Mouse (Mus musculus): Measurements from ENCODE around the gene Trmt10a.

Gene Trmt10a

GRCm38 (mm10) chr3:138143315-138144059 lies at the start of gene Trmt10a:
Trmt10a (plus strand) TSS chr3:138143448.
- in situ Hi-C loops (cut with MboI; ENCODE audit: low sequenced_read_pairs), result loop anchor here (5.0 to 10.0 kb wide), 2 partner anchors 151 to 369 kb away; no protein-coding TSS in a partner anchor

GRCm38 (mm10) chr3:138095301-138095700 lies 47.9 kb upstream of the Trmt10a start:
- in situ Hi-C loops (cut with MboI; ENCODE audit: low sequenced_read_pairs), result no loop called here

DNA sequence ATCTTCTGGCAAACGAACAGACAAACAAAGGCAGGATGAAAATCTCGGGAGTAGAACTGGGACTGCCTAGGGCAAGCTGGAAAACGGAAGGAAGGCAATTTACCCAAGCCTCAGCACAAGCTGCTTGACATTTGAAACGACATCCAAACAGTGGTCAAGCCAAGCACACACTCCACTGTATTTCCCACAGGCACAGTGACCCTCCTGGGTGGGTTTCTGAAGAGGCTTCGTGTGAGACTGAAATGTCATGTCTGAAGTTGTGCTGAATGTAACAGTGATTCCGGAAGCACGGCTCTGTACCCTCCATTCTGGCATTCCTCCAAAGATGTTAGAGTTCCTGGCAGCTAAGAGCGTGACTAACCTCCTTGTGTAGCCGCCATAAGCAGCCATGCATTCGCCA lies 47.5 kb upstream of the Trmt10a start:
- in situ Hi-C loops (cut with MboI; ENCODE audit: low sequenced_read_pairs), result no loop called here

- in situ Hi-C loops (cut with MboI; ENCODE audit: low sequenced_read_pairs), result no loop called here
Observed at GRCm38 (mm10) chr3:138096263-138097028, 46.8 kb upstream of the Trmt10a start.

GRCm38 (mm10) chr3:138097718-138098117 lies 45.5 kb upstream of the Trmt10a start:
- in situ Hi-C loops (cut with MboI; ENCODE audit: low sequenced_read_pairs), result no loop called here

GRCm38 (mm10) chr3:138101936-138102335 lies 41.3 kb upstream of the Trmt10a start:
- in situ Hi-C loops (cut with MboI; ENCODE audit: low sequenced_read_pairs), result no loop called here

DNA sequence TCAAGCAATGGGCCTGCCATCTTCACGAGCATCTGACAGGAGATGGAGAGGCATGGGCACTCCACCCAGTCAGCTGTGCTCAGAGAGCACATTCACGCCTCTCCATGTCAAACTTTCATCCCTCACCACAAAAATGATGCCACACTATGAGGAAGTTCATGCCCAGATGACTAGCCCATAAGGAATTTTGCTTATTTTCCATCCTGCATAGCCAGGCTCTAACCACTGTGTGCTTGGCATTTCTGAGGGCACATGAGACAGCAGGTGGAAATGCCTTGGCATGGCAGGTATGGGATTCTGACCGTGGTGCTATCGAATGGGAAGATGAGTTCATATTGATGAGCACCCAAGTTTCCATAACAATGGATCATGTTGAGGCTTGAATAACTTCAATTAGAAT lies 39.6 kb upstream of the Trmt10a start:
- in situ Hi-C loops (cut with MboI; ENCODE audit: low sequenced_read_pairs), result no loop called here

GRCm38 (mm10) chr3:138105056-138105455 lies 38.2 kb upstream of the Trmt10a start:
- in situ Hi-C loops (cut with MboI; ENCODE audit: low sequenced_read_pairs), result no loop called here

GRCm38 (mm10) chr3:138106887-138107286 lies 36.4 kb upstream of the Trmt10a start:
- in situ Hi-C loops (cut with MboI; ENCODE audit: low sequenced_read_pairs), result no loop called here

DNA sequence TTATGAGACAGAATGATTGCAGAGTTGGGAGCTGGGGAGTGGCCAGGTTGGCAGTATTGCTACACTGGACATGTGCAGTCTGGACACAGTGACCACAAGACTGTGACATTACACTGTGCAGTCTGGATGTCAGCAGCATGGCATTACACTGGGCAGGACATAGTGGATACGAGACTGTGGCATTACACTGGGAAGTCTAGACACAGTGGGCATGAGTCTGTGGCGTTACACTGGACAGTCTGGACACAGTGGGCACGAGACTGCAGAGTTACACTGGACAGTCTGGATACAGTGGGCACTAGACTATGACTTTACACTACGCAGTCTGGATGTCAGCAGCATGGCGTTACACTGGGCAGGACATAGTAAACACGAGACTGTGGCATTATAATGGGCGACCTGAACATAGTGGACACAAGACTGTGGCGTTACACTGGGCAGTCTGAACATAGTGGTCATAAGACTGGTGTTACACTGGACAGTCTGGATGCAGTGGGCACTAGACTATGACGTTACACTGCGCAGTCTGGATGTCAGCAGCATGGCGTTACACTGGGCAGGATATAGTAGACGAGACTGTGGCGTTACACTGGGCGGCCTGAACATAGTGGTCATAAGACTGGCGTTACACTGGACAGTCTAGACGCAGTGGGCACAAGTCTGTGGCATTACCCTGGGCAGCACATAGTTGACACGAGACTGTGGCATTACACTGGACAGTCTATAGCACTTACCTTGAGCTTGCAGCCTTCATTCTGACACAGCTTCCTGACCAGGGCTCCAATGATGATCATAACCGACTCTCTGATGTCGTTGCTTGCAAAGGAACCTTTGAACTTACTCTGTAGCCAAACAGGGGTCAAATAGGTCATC lies 32.1 kb upstream of the Trmt10a start:
- in situ Hi-C loops (cut with MboI; ENCODE audit: low sequenced_read_pairs), result no loop called here

DNA sequence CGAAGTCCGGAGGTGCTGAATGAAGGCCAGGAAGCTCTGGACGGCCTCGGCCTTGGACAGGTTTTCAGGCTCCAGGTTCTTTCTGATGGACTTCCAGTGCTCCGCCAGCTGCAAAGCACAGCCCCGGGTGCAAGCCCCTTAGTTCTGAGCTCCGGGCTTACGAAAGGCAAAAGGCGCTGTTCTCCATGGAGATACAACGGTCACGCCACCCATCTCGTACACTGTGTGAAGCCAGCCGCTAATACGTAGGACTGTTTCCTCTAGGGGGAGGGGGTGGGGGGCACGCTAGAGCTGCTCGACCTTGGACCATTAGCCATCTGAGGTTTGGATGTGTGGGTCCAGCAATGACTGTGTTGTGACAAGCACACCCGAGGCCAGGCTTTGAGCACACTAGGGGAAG lies 29.1 kb upstream of the Trmt10a start:
- in situ Hi-C loops (cut with MboI; ENCODE audit: low sequenced_read_pairs), result no loop called here

GRCm38 (mm10) chr3:138116871-138117270 lies 26.4 kb upstream of the Trmt10a start:
- in situ Hi-C loops (cut with MboI; ENCODE audit: low sequenced_read_pairs), result no loop called here

DNA sequence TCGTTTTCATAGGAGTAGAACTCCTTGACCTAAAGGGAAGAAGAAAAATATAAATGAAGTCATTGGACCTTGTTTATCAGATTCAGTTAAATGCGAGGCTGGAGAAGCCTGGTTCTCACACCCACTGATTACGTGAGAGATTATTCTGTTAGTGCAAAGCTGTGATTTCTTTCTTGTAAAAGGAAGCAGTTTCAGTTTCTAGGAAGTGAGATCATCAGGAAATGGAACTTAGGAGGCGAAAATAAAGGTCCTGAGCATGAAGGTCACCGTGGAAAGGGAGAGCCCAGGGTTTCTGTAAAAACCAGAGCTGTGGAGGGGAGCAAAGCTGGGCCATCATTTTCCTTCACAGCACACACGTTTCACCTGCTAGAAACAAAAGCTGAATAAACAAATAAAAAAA lies 24.9 kb upstream of the Trmt10a start:
- in situ Hi-C loops (cut with MboI; ENCODE audit: low sequenced_read_pairs), result no loop called here

DNA sequence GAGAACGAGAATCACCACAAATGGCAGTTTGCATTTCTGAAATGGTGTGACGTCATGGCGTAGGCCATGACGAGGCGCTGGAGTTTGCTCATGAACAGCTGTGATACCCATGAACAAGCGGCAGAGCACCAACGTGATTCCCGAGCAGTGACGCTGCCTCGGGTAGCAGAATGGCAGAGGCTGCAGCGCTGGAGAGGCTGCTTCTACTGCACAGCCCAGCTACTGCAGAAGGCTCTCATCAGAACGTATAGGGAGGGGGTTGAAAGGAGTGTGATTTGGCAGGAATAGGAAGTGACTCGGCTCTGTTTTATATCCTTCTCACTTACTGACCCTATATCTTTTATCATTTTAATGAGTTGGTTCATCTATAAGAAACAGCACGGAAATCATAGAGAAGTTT lies 24.4 kb upstream of the Trmt10a start:
- in situ Hi-C loops (cut with MboI; ENCODE audit: low sequenced_read_pairs), result no loop called here

DNA sequence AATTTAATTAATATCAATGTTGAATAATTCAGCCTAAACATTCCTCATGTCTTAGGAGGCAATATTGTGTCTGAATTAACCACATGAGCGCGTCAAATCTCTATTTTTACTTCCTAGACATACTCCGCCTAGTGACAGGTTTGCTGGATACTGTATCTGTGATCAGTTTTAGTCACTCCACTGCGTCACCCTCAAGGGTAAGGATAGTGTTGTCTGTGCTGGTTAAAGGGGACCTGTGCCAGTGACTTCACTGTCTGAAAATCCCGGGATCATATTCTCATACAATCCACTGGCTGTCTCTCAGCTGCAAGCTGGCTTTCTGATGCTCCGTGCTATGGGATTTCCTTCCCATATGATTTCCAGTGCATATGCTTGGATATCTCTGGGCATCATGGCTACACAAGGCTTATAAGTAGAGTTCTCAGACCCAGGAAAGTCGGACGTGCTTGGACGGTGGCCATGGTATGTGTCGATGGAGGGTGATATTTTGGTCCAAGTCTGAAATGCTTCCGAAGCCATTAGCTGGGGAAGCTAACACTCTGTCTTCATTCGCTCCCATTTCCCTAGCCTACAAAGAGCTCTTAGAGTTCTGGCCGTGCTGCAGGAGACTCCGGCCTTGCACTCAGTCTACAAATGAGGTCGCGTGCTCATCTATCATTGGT lies 23.7 kb upstream of the Trmt10a start:
- in situ Hi-C loops (cut with MboI; ENCODE audit: low sequenced_read_pairs), result no loop called here

- in situ Hi-C loops (cut with MboI; ENCODE audit: low sequenced_read_pairs), result no loop called here
Observed at GRCm38 (mm10) chr3:138121461-138121860, 21.8 kb upstream of the Trmt10a start.

- in situ Hi-C loops (cut with MboI; ENCODE audit: low sequenced_read_pairs), result no loop called here
Observed at GRCm38 (mm10) chr3:138123842-138124241, 19.4 kb upstream of the Trmt10a start.

DNA sequence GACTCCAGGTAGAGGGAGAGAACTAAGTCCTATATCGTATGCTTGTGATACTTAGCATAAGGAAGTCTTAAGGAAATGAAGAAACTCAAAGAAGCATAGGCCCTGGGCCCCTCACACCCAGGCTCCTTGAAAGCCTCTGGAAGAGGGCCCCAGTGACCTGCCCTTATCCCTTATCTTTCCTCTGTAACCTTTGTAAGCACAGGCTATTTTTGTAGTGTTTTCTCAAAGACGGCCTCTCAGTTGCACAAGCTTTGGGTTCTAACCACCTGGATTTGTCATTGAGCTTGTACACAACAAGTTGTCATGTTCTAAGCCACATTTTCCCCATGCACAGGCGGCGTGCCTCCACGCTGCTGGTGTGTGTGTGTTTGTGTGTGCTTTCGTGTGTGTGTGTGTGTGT lies 14.1 kb upstream of the Trmt10a start:
- in situ Hi-C loops (cut with MboI; ENCODE audit: low sequenced_read_pairs), result no loop called here

GRCm38 (mm10) chr3:138130692-138131091 lies 12.6 kb upstream of the Trmt10a start:
- in situ Hi-C loops (cut with MboI; ENCODE audit: low sequenced_read_pairs), result no loop called here

GRCm38 (mm10) chr3:138131168-138131567 lies 12.1 kb upstream of the Trmt10a start:
- in situ Hi-C loops (cut with MboI; ENCODE audit: low sequenced_read_pairs), result no loop called here

GRCm38 (mm10) chr3:138133463-138133862 lies 9.8 kb upstream of the Trmt10a start:
- in situ Hi-C loops (cut with MboI; ENCODE audit: low sequenced_read_pairs), result no loop called here
